Mouse (Mus musculus): ENCODE measurements around the gene F10. TPM values are rescaled to one million over a fixed set of nuclear protein-coding genes. Genes with fewer than 3 reads are reported as not detected.
A peak's percentile ranks its signal among the peaks of the same experiment; 100 is the strongest.

F10 gene
- polyA plus RNA-seq (2015; fragmentation: Nextera tagmentation; extraction: Ambion mirVana): 0.19 and 0.24 TPM in 2 replicates

GRCm38 (mm10) chr8:13037015-13037414 is at the start of gene F10:
Gene F10, plus strand, starts transcription at chr8:13037308.
- Histone ChIP-seq H3K36me3 (ENCODE audit: control insufficient read depth, insufficient read depth) (no peaks in the 10 kb centered on the region), H3K4me1 (replicated peaks; ENCODE audit: control insufficient read depth, insufficient read depth, low read length) (peaks cover 5% of the 10 kb centered on the region; the same call in 1 of the 2 replicates), H3K4me2 (ENCODE audit: low read length) (no peak within 1 kb of the TSS), H3K4me3 (replicated peaks; ENCODE audit: low read length) (no peak within 1 kb of the TSS), H3K27me3 (replicated peaks; ENCODE audit: control insufficient read depth, insufficient read depth, low read length) (no peaks in the 10 kb centered on the region), H3K9ac (replicated peaks; ENCODE audit: low read depth, low read length) (no peak within 1 kb of the TSS), H3K9me3 (ENCODE audit: control insufficient read depth, low read length) (no peaks in the 10 kb centered on the region), H3K27ac (ENCODE audit: low read length) (no peak within 1 kb of the TSS)
- 79% methylated on average over 7 of the region's 7 CpGs for WGBS
- peak; percentile 18; the same call in 1 of the 2 replicates for ATAC-seq

- Histone ChIP-seq H3K36me3 (ENCODE audit: control insufficient read depth, insufficient read depth) (peaks cover 4% of the 10 kb centered on the region), H3K4me1 (replicated peaks; ENCODE audit: control insufficient read depth, insufficient read depth, low read length) (no peaks in the 10 kb centered on the region), H3K27me3 (replicated peaks; ENCODE audit: control insufficient read depth, insufficient read depth, low read length) (no peaks in the 10 kb centered on the region), H3K9me3 (ENCODE audit: control insufficient read depth, low read length) (no peaks in the 10 kb centered on the region), H3K4me2 (ENCODE audit: low read length) (no peak overlapping the region), H3K4me3 (replicated peaks; ENCODE audit: low read length) (no peak overlapping the region), H3K27ac (ENCODE audit: low read length) (no peak overlapping the region), H3K9ac (replicated peaks; ENCODE audit: low read depth, low read length) (no peak overlapping the region)
- no peak for ATAC-seq
- 71% methylated on average over 8 of the region's 8 CpGs for WGBS
These were observed 49.5 kb upstream of the F10 start for GRCm38 (mm10) chr8:12987571-12987970.

DNA sequence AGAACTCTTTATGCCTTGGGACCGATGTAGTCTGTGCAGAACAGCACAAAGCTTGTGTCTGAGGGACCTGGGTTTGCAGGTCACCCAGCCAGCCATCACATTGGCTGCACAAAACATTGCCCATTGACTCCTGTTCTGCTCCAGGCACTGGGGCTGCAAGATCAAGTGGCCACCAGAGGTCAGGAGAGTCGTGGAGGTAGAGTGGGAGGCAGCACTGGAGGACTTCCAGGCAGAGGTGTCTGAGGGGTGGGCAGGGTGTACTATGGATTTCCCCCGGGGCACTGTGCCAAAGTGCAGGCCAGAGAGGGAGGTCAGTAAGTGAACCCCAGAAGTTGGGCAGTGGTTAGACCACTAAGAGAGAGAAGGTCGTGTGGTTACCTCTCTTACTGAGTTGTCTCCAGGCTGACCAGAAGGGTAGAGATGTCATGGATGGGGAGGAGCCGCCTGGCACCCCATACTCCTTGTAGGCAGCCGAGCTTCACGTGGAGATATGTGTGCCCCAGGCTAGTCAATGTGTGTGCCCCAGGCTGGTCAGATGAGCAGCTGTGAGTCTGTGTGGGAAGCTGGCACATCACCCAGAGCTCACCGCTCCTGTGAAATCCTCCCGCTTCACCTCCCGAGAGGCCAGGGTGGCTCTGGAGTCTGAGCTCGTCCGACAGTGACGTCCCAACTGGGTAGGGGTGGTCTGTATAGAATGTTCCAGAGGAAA is 48.2 kb upstream of the F10 start:
- peaks cover 5% of the 10 kb centered on the region for H3K36me3 ChIP-seq (ENCODE audit: control insufficient read depth, insufficient read depth)
- no peak for ATAC-seq
- no peak overlapping the region for H3K4me2 ChIP-seq (ENCODE audit: low read length)
- no peaks in the 10 kb centered on the region for H3K27me3 ChIP-seq (replicated peaks; ENCODE audit: control insufficient read depth, insufficient read depth, low read length)
- no peak overlapping the region for H3K9ac ChIP-seq (replicated peaks; ENCODE audit: low read depth, low read length)
- no peaks in the 10 kb centered on the region for H3K4me1 ChIP-seq (replicated peaks; ENCODE audit: control insufficient read depth, insufficient read depth, low read length)
- no peak overlapping the region for H3K4me3 ChIP-seq (replicated peaks; ENCODE audit: low read length)
- no peak overlapping the region for H3K27ac ChIP-seq (ENCODE audit: low read length)
- 81% methylated on average over 13 of the region's 13 CpGs for WGBS
- no peaks in the 10 kb centered on the region for H3K9me3 ChIP-seq (ENCODE audit: control insufficient read depth, low read length)

GRCm38 (mm10) chr8:12991411-12991810 is 45.7 kb upstream of the F10 start:
- Histone ChIP-seq H3K27me3 (replicated peaks; ENCODE audit: control insufficient read depth, insufficient read depth, low read length) (no peaks in the 10 kb centered on the region), H3K4me2 (ENCODE audit: low read length) (no peak overlapping the region), H3K9me3 (ENCODE audit: control insufficient read depth, low read length) (no peaks in the 10 kb centered on the region), H3K4me3 (replicated peaks; ENCODE audit: low read length) (no peak overlapping the region), H3K9ac (replicated peaks; ENCODE audit: low read depth, low read length) (no peak overlapping the region), H3K36me3 (ENCODE audit: control insufficient read depth, insufficient read depth) (peaks cover 9% of the 10 kb centered on the region), H3K27ac (ENCODE audit: low read length) (no peak overlapping the region), H3K4me1 (replicated peaks; ENCODE audit: control insufficient read depth, insufficient read depth, low read length) (peaks cover 2% of the 10 kb centered on the region; the same call in 1 of the 2 replicates)
- no peak for ATAC-seq
- WGBS: 83% methylated on average over 10 of the region's 10 CpGs

GRCm38 (mm10) chr8:12994468-12994867 is 42.6 kb upstream of the F10 start:
- Histone ChIP-seq H3K4me3 (replicated peaks; ENCODE audit: low read length) (no peak overlapping the region), H3K36me3 (ENCODE audit: control insufficient read depth, insufficient read depth) (peaks cover 16% of the 10 kb centered on the region), H3K4me1 (replicated peaks; ENCODE audit: control insufficient read depth, insufficient read depth, low read length) (peaks cover 2% of the 10 kb centered on the region; the same call in 1 of the 2 replicates), H3K9me3 (ENCODE audit: control insufficient read depth, low read length) (no peaks in the 10 kb centered on the region), H3K27me3 (replicated peaks; ENCODE audit: control insufficient read depth, insufficient read depth, low read length) (no peaks in the 10 kb centered on the region), H3K27ac (ENCODE audit: low read length) (no peak overlapping the region), H3K4me2 (ENCODE audit: low read length) (no peak overlapping the region), H3K9ac (replicated peaks; ENCODE audit: low read depth, low read length) (no peak overlapping the region)
- ATAC-seq: no peak
- 85% methylated on average over 5 of the region's 5 CpGs for WGBS

- 40% methylated on average over 5 of the region's 5 CpGs for WGBS
- no peak for ATAC-seq
- Histone ChIP-seq H3K9ac (replicated peaks; ENCODE audit: low read depth, low read length) (no peak overlapping the region), H3K4me3 (replicated peaks; ENCODE audit: low read length) (no peak overlapping the region), H3K4me2 (ENCODE audit: low read length) (no peak overlapping the region), H3K27me3 (replicated peaks; ENCODE audit: control insufficient read depth, insufficient read depth, low read length) (no peaks in the 10 kb centered on the region), H3K36me3 (ENCODE audit: control insufficient read depth, insufficient read depth) (peaks cover 19% of the 10 kb centered on the region), H3K27ac (ENCODE audit: low read length) (no peak overlapping the region), H3K9me3 (ENCODE audit: control insufficient read depth, low read length) (no peaks in the 10 kb centered on the region), H3K4me1 (replicated peaks; ENCODE audit: control insufficient read depth, insufficient read depth, low read length) (peaks cover 2% of the 10 kb centered on the region; the same call in 1 of the 2 replicates)
These were observed 41.6 kb upstream of the F10 start for GRCm38 (mm10) chr8:12995481-12995880.

GRCm38 (mm10) chr8:12996831-12997275 is 40.3 kb upstream of the F10 start:
- no peak overlapping the region for H3K4me2 ChIP-seq (ENCODE audit: low read length)
- H3K4me3 ChIP-seq (replicated peaks; ENCODE audit: low read length): no peak overlapping the region
- H3K4me1 ChIP-seq (replicated peaks; ENCODE audit: control insufficient read depth, insufficient read depth, low read length): peaks cover 2% of the 10 kb centered on the region; the same call in 1 of the 2 replicates
- ATAC-seq: no peak
- no peak overlapping the region for H3K27ac ChIP-seq (ENCODE audit: low read length)
- WGBS: 74% methylated on average over 8 of the region's 8 CpGs
- no peaks in the 10 kb centered on the region for H3K27me3 ChIP-seq (replicated peaks; ENCODE audit: control insufficient read depth, insufficient read depth, low read length)
- H3K9ac ChIP-seq (replicated peaks; ENCODE audit: low read depth, low read length): no peak overlapping the region
- peaks cover 33% of the 10 kb centered on the region for H3K36me3 ChIP-seq (ENCODE audit: control insufficient read depth, insufficient read depth)
- no peaks in the 10 kb centered on the region for H3K9me3 ChIP-seq (ENCODE audit: control insufficient read depth, low read length)

- Histone ChIP-seq H3K27me3 (replicated peaks; ENCODE audit: control insufficient read depth, insufficient read depth, low read length) (no peaks in the 10 kb centered on the region), H3K4me1 (replicated peaks; ENCODE audit: control insufficient read depth, insufficient read depth, low read length) (peaks cover 2% of the 10 kb centered on the region; the same call in 1 of the 2 replicates), H3K4me2 (ENCODE audit: low read length) (no peak overlapping the region), H3K9me3 (ENCODE audit: control insufficient read depth, low read length) (no peaks in the 10 kb centered on the region), H3K4me3 (replicated peaks; ENCODE audit: low read length) (no peak overlapping the region), H3K36me3 (ENCODE audit: control insufficient read depth, insufficient read depth) (peaks cover 45% of the 10 kb centered on the region), H3K9ac (replicated peaks; ENCODE audit: low read depth, low read length) (no peak overlapping the region), H3K27ac (ENCODE audit: low read length) (no peak overlapping the region)
- no peak for ATAC-seq
- 89% methylated on average over 7 of the region's 8 CpGs for WGBS
These were observed 38.8 kb upstream of the F10 start for GRCm38 (mm10) chr8:12998331-12998730.

GRCm38 (mm10) chr8:12999793-13000192 is 37.3 kb upstream of the F10 start:
- 67% methylated on average over 9 of the region's 9 CpGs for WGBS
- H3K4me1 ChIP-seq (replicated peaks; ENCODE audit: control insufficient read depth, insufficient read depth, low read length): peaks cover 2% of the 10 kb centered on the region; the same call in 1 of the 2 replicates
- H3K27me3 ChIP-seq (replicated peaks; ENCODE audit: control insufficient read depth, insufficient read depth, low read length): no peaks in the 10 kb centered on the region
- H3K36me3 ChIP-seq (ENCODE audit: control insufficient read depth, insufficient read depth): peaks cover 51% of the 10 kb centered on the region
- no peak overlapping the region for H3K4me3 ChIP-seq (replicated peaks; ENCODE audit: low read length)
- no peak for ATAC-seq
- H3K4me2 ChIP-seq (ENCODE audit: low read length): no peak overlapping the region
- no peaks in the 10 kb centered on the region for H3K9me3 ChIP-seq (ENCODE audit: control insufficient read depth, low read length)
- no peak overlapping the region for H3K27ac ChIP-seq (ENCODE audit: low read length)
- no peak overlapping the region for H3K9ac ChIP-seq (replicated peaks; ENCODE audit: low read depth, low read length)

Data from forebrain, embryonic 16.5 days (tissue).